Mouse (Mus musculus): ENCODE measurements around the gene Gm45062. TPM values are rescaled to one million over a fixed set of nuclear protein-coding genes. Genes with fewer than 3 reads are reported as not detected.

Gene Gm45062
- polyA plus RNA-seq, 1 experiment from 2014 or later, result 14.7 TPM

DNA sequence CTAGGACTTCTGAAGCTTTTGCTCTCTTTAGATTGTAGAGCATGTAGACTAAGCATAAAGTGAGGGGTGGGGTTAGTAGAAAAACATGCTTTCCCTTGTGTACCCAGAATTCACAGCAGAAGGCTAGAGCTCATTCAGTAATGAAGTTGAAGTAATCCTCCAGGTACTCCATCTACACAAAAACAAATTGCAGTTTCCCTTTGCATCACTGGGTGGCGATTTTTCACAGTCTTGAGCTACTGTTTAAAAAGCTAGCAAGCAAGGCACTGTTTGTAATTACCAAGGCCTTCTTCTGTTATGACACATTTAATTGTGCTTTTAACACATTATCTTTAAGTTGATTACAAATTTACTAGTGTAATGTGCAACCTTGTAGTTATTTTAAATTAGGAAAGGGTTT lies 15.8 kb downstream of the Gm45062 start:
- Histone ChIP-seq H3K4me2 (replicated peaks; ENCODE audit: low read depth, low read length) (no peak overlapping the region), H3K4me1 (ENCODE audit: insufficient read depth, low read length) (no peaks in the 10 kb centered on the region), H3K9ac (replicated peaks; ENCODE audit: low read length) (no peak overlapping the region), H3K9me3 (ENCODE audit: low read length) (no peaks in the 10 kb centered on the region; the same call in 1 of the 2 replicates), H3K36me3 (ENCODE audit: insufficient read depth, low read length) (0 out of 2 replicates have a peak, but pooled peaks cover 4% of the 10 kb centered on the region), H3K4me3 (ENCODE audit: low read length) (no peak overlapping the region), H3K27ac (ENCODE audit: low read length) (no peak overlapping the region), H3K27me3 (ENCODE audit: insufficient read depth, low read length) (no peaks in the 10 kb centered on the region)
- ATAC-seq (ENCODE audit: low FRiP score, low TSS enrichment), result no peak; the same call in 1 of the 2 replicates
- WGBS, result 6% methylated on average over 1 of the region's 1 CpGs

DNA sequence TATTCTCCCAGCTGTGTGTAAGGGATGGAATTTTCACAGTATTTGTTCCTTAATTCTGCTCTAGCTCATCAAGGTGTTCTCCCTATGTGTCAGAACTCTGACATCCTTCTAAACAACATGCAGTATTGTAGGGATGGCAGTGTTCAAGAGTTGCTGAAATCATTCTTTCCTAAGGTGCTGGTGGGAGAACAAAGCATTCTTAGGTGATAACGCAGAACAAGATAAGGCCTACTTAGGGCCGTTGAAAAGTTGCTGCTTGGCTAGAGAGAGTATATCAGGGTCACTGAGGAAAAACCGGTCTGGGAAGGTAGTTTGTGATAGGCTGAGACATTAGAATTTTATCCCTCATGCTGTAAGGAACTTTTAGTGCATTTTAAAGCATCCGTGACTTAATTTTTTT lies 17.2 kb downstream of the Gm45062 start:
- no peaks in the 10 kb centered on the region for H3K4me1 ChIP-seq (ENCODE audit: insufficient read depth, low read length)
- no peak for ATAC-seq (ENCODE audit: low FRiP score, low TSS enrichment)
- no peaks in the 10 kb centered on the region for H3K27me3 ChIP-seq (ENCODE audit: insufficient read depth, low read length)
- no peak overlapping the region for H3K4me3 ChIP-seq (ENCODE audit: low read length)
- no peak overlapping the region for H3K27ac ChIP-seq (ENCODE audit: low read length)
- 86% methylated on average over 4 of the region's 4 CpGs for WGBS
- 0 out of 2 replicates have a peak, but pooled peaks cover 4% of the 10 kb centered on the region for H3K36me3 ChIP-seq (ENCODE audit: insufficient read depth, low read length)
- no peak overlapping the region for H3K9ac ChIP-seq (replicated peaks; ENCODE audit: low read length)
- H3K4me2 ChIP-seq (replicated peaks; ENCODE audit: low read depth, low read length), result no peak overlapping the region
- no peaks in the 10 kb centered on the region; the same call in 1 of the 2 replicates for H3K9me3 ChIP-seq (ENCODE audit: low read length)

DNA sequence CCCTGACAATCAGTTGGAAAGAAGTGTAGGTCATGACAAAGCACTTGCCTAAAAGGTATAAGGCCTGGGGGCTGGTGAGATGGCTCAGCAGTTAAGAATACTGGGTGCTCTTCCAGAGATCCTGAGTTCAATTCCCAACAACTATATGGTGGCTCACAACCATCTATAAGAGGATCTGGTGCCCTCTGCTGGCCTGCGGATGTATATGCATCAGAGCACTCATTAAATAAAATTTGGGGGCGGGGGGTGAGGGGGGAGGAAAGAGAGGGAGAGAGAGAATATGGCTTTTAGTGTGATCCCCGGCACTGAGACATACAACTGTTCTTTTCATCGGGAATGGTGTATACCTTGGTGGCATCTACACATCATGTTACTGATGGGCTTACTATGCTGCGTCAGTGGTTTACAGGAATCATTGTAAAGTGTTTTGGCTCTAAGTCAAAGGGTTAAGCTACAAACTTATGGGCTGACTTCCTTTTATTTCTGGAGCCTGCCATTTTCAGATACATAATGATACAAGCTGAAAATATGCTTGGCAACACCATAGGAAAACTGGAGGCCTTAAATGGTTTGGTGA lies 19.3 kb downstream of the Gm45062 start:
- 0 out of 2 replicates have a peak, but pooled peaks cover 4% of the 10 kb centered on the region for H3K36me3 ChIP-seq (ENCODE audit: insufficient read depth, low read length)
- 80% methylated on average over 5 of the region's 5 CpGs for WGBS
- H3K4me1 ChIP-seq (ENCODE audit: insufficient read depth, low read length), result no peaks in the 10 kb centered on the region
- no peaks in the 10 kb centered on the region for H3K27me3 ChIP-seq (ENCODE audit: insufficient read depth, low read length)
- no peaks in the 10 kb centered on the region; the same call in 1 of the 2 replicates for H3K9me3 ChIP-seq (ENCODE audit: low read length)
- H3K27ac ChIP-seq (ENCODE audit: low read length), result no peak overlapping the region
- ATAC-seq (ENCODE audit: low FRiP score, low TSS enrichment), result no peak
- H3K4me2 ChIP-seq (replicated peaks; ENCODE audit: low read depth, low read length), result no peak overlapping the region
- H3K4me3 ChIP-seq (ENCODE audit: low read length), result no peak overlapping the region
- H3K9ac ChIP-seq (replicated peaks; ENCODE audit: low read length), result no peak overlapping the region

DNA sequence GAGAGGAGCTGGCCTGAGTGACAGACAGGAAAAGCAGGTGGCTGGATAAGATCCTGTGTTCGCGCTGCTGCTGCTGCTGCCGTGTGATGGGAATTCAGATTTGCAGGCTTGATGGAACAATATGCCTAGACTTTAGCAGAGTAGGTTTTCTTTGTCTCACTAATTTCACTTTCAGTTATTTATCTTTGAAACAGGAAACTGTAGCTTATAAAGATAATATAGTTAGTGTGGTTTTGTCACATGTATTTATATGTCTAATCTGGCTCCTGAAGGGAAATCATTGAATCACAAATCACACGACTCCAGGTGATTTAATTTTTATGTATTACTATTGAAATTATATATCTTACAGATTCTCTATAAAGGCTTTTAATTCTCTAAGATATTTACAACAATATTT lies 24.0 kb downstream of the Gm45062 start:
- ATAC-seq (ENCODE audit: low FRiP score, low TSS enrichment), result no peak
- Histone ChIP-seq H3K27me3 (ENCODE audit: insufficient read depth, low read length) (no peaks in the 10 kb centered on the region), H3K4me2 (replicated peaks; ENCODE audit: low read depth, low read length) (no peak overlapping the region), H3K36me3 (ENCODE audit: insufficient read depth, low read length) (0 out of 2 replicates have a peak, but pooled peaks cover 4% of the 10 kb centered on the region), H3K9me3 (ENCODE audit: low read length) (no peaks in the 10 kb centered on the region; the same call in 1 of the 2 replicates), H3K4me3 (ENCODE audit: low read length) (no peak overlapping the region), H3K4me1 (ENCODE audit: insufficient read depth, low read length) (no peaks in the 10 kb centered on the region), H3K9ac (replicated peaks; ENCODE audit: low read length) (no peak overlapping the region), H3K27ac (ENCODE audit: low read length) (no peak overlapping the region)
- 80% methylated on average over 4 of the region's 4 CpGs for WGBS

DNA sequence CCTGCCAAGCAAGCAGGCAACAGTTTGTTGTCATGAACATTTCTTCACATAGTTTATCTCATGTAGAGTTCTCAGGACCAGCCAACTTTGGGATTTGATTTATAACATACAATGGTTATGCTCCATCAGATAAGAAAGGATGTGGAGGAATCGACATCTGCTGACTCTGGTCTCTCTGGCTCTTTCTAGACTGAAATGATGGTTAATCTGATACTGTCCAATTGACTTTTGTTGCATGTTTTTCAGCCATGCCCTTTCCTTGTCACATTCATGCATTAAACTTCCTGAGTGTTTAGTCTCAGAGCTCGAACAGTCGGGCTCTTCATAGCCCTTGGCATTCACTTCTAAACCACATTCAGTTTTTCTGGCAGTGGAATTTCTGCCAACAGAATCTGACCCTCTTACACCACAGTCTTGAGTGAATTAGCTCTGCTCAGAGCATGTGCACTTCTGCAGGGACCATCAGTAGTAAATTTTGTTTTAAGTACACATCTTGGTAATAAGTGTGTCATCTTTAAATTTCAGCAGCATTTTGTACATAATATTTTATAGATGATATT lies 26.2 kb downstream of the Gm45062 start:
- no peak overlapping the region for H3K27ac ChIP-seq (ENCODE audit: low read length)
- H3K4me1 ChIP-seq (ENCODE audit: insufficient read depth, low read length), result no peaks in the 10 kb centered on the region
- H3K36me3 ChIP-seq (ENCODE audit: insufficient read depth, low read length), result no peaks in the 10 kb centered on the region
- no peak for ATAC-seq (ENCODE audit: low FRiP score, low TSS enrichment)
- no peaks in the 10 kb centered on the region for H3K27me3 ChIP-seq (ENCODE audit: insufficient read depth, low read length)
- H3K4me2 ChIP-seq (replicated peaks; ENCODE audit: low read depth, low read length), result no peak overlapping the region
- WGBS, result 57% methylated on average over 3 of the region's 3 CpGs
- no peak overlapping the region for H3K9ac ChIP-seq (replicated peaks; ENCODE audit: low read length)
- no peak overlapping the region for H3K4me3 ChIP-seq (ENCODE audit: low read length)
- no peaks in the 10 kb centered on the region for H3K9me3 ChIP-seq (ENCODE audit: low read length)

DNA sequence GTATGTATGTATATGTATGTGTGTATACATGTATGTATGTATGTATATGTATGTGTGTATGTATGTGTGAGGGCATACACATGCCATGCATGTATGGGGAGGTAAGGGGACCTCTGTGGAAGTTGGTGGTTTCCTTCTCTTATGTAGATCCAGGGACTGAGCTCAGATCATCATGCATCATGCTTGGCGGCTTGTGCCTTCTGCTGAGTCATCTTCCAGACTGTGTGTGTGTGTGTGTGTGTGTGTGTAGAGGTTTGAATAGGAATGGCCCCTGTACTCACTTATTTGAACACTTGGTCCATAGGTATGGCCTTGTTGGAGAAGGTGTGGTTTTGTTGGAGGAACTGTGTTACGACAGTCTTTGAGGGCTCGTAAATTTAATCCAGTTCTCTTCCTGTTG lies 26.9 kb downstream of the Gm45062 start:
- Histone ChIP-seq H3K4me2 (replicated peaks; ENCODE audit: low read depth, low read length) (no peak overlapping the region), H3K9ac (replicated peaks; ENCODE audit: low read length) (no peak overlapping the region), H3K36me3 (ENCODE audit: insufficient read depth, low read length) (no peaks in the 10 kb centered on the region), H3K4me3 (ENCODE audit: low read length) (no peak overlapping the region), H3K4me1 (ENCODE audit: insufficient read depth, low read length) (no peaks in the 10 kb centered on the region), H3K27ac (ENCODE audit: low read length) (no peak overlapping the region), H3K9me3 (ENCODE audit: low read length) (no peaks in the 10 kb centered on the region), H3K27me3 (ENCODE audit: insufficient read depth, low read length) (no peaks in the 10 kb centered on the region)
- WGBS, result 91% methylated on average over 3 of the region's 3 CpGs
- no peak for ATAC-seq (ENCODE audit: low FRiP score, low TSS enrichment)

DNA sequence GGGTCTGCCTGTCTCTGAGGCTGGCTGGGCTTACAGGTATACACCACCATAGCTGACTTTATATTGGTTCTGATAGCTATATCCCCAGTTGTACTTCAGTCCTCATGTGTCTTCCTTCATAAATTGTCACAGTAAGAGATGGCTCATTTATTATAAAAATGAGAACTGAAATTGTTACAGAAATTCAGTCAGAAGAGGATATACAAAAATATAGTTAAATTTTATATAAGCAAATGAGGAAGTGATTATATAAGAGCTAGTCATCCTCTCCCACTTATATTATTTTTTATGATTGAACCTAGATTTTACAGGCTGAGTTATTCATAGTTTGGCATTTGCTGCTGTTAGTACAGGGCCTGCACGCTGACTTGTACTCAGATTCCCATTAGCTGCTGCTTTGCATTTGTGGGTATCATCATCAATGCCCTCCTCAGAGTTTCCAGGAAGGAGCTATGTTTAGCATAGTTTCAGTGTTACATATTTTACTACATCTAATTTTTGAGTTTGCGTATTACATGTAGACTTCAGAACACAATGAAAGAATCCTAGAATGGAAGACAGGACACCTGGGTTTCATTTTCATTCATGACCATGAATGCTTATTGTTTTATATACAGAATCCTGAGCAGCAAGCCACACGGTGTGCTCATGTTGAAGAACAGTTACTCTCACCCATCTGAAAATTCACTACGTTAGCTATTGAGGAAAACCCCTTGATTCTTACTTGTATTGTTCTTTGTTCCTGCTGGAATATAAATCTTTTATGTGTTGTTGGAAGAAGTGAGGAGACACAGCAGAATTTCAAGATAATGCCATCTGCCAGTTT lies 29.7 kb downstream of the Gm45062 start:
- no peak for ATAC-seq (ENCODE audit: low FRiP score, low TSS enrichment)
- Histone ChIP-seq H3K27ac (ENCODE audit: low read length) (no peak overlapping the region), H3K4me2 (replicated peaks; ENCODE audit: low read depth, low read length) (no peak overlapping the region), H3K4me1 (ENCODE audit: insufficient read depth, low read length) (no peaks in the 10 kb centered on the region), H3K27me3 (ENCODE audit: insufficient read depth, low read length) (no peaks in the 10 kb centered on the region), H3K9me3 (ENCODE audit: low read length) (no peaks in the 10 kb centered on the region), H3K36me3 (ENCODE audit: insufficient read depth, low read length) (no peaks in the 10 kb centered on the region), H3K4me3 (ENCODE audit: low read length) (no peak overlapping the region), H3K9ac (replicated peaks; ENCODE audit: low read length) (no peak overlapping the region)
- 94% methylated on average over 4 of the region's 4 CpGs for WGBS

DNA sequence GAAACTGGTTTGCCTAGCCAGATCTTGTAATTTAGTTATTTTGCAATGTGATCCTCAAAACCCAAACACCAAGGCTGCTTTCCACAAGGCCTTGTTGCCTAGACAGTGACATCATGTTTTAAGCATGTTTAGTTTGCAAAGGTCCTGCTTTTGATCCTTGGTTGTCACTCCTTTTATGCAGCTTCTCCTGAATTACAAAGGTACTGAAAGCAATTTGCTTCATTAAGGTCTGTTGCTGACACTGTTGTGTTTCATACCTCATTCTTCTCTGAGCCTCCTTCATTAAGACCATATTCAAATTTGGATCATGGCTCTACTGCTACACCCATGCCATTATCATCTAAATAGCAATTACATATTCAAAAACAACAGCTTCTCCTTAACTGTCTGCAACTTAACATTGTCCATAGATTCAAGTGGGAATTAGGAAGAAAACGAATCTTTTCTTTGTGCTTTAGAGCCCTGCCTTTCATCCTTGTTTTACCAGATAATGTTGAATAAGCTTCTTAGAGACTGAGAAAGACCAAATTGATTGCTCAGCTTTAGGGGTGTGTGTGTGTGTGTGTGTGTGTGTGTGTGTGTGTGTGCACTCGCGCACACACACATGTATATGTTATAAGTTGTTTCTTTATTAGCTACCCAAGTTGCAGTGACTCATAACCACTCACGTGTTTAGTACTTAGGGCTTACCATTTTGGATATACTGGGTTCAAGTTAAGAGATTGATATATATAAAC lies 35.0 kb downstream of the Gm45062 start:
- H3K36me3 ChIP-seq (ENCODE audit: insufficient read depth, low read length), result no peaks in the 10 kb centered on the region
- H3K4me1 ChIP-seq (ENCODE audit: insufficient read depth, low read length), result no peaks in the 10 kb centered on the region
- no peak overlapping the region for H3K4me3 ChIP-seq (ENCODE audit: low read length)
- WGBS, result 80% methylated on average over 4 of the region's 4 CpGs
- H3K27ac ChIP-seq (ENCODE audit: low read length), result no peak overlapping the region
- no peak for ATAC-seq (ENCODE audit: low FRiP score, low TSS enrichment)
- no peaks in the 10 kb centered on the region for H3K27me3 ChIP-seq (ENCODE audit: insufficient read depth, low read length)
- no peak overlapping the region for H3K4me2 ChIP-seq (replicated peaks; ENCODE audit: low read depth, low read length)
- no peaks in the 10 kb centered on the region for H3K9me3 ChIP-seq (ENCODE audit: low read length)
- H3K9ac ChIP-seq (replicated peaks; ENCODE audit: low read length), result no peak overlapping the region

DNA sequence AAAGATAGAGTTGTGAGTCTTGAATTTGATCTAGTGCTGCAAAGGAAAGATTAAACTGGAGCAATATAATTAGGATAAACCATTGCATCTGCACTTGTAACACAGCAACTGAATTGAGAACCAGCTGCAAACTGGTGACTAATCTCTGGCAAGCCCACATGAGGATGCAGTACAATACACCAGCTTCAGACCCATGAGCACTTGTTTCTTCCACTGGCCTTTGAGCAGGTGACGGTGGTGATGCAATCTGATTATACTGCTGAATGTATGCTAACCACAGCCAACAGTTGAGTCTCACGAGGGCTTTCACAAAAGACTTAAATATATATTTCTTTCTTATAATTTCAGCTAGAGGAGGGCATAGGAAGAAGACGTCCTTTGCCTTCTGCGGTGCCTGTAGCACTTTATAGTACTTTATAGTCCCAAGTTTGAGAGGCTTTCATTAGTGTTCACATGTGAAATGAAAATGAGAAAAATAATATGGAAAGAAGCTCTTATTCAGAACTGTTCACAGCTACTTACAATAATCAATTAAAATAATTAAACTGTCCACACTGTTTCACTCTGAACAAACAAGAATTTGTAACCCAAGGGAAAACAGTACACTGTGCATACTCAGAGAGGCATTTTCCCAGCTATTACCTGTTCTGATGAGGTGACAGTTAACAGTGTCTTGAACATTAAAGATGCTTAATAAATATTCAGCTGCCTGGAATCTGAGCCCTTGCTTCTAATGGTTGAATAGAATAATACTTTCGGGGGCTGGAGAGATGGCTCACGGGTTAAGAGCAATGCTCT lies 40.0 kb downstream of the Gm45062 start:
- H3K27ac ChIP-seq (ENCODE audit: low read length), result no peak overlapping the region
- 87% methylated on average over 6 of the region's 6 CpGs for WGBS
- no peaks in the 10 kb centered on the region for H3K36me3 ChIP-seq (ENCODE audit: insufficient read depth, low read length)
- H3K4me3 ChIP-seq (ENCODE audit: low read length), result no peak overlapping the region
- ATAC-seq (ENCODE audit: low FRiP score, low TSS enrichment), result no peak
- no peak overlapping the region for H3K9ac ChIP-seq (replicated peaks; ENCODE audit: low read length)
- no peaks in the 10 kb centered on the region for H3K4me1 ChIP-seq (ENCODE audit: insufficient read depth, low read length)
- no peaks in the 10 kb centered on the region for H3K27me3 ChIP-seq (ENCODE audit: insufficient read depth, low read length)
- H3K9me3 ChIP-seq (ENCODE audit: low read length), result no peaks in the 10 kb centered on the region
- H3K4me2 ChIP-seq (replicated peaks; ENCODE audit: low read depth, low read length), result no peak overlapping the region
